Mouse (Mus musculus): ENCODE results near the gene Zhx3. TPM values are rescaled to one million over a fixed set of nuclear protein-coding genes. Genes with fewer than 3 reads are reported as not detected.
A peak's percentile ranks its signal among the peaks of the same experiment; 100 is the strongest.

The Zhx3 gene
- polyA plus RNA-seq, 1 experiment = 11.0 TPM

DNA sequence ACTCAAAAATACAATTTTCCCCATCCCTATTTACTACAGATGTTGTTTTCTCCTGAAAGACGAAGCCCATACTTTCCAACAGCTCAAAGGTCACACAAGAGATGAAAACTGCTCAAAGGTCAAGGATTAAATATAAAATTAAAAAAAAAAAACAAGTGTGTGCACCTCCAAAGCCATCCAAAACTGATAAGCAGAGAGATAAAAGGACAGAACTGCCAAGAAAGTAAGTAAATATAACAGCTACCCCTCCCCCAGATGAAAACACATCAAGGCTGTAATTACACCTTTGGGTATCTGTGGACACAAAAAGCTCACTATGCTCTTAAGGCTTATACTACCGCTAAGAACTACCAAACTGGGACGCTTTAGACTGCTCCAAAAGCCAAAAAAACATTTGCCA lies 3.4 kb downstream of the Zhx3 start:
- Histone ChIP-seq H3K4me1 (ENCODE audit: control insufficient read depth, insufficient read depth, insufficient read length, low read length) (peaks cover 10% of the 10 kb centered on the region; the same call in 1 of the 2 replicates), H3K4me3 (ENCODE audit: insufficient read depth, low read depth, low read length) (no peak overlapping the region), H3K27ac (replicated peaks; ENCODE audit: low read depth, low read length) (no peak overlapping the region)

DNA sequence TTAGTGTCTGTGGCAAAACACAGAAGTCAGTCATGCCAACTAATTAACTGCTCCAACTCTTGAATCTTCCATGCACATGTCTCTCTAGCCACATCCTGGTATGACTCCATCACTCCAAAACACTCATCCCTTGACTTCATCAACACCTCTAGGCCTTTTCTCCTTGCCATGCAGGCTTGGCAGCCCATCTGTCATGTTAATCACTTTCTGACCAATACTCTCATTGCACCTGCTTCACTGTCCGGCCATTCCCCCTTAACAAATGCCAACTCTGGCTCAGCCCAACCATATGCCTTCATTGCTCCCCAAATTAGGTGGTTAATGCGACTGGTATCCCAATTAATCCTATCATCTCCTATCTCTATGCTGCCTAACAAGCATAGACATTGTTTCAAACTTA lies 7.5 kb downstream of the Zhx3 start:
- no peak overlapping the region for H3K4me3 ChIP-seq (ENCODE audit: insufficient read depth, low read depth, low read length)
- no peak overlapping the region for H3K27ac ChIP-seq (replicated peaks; ENCODE audit: low read depth, low read length)
- H3K4me1 ChIP-seq (ENCODE audit: control insufficient read depth, insufficient read depth, insufficient read length, low read length) = peaks cover 12% of the 10 kb centered on the region

DNA sequence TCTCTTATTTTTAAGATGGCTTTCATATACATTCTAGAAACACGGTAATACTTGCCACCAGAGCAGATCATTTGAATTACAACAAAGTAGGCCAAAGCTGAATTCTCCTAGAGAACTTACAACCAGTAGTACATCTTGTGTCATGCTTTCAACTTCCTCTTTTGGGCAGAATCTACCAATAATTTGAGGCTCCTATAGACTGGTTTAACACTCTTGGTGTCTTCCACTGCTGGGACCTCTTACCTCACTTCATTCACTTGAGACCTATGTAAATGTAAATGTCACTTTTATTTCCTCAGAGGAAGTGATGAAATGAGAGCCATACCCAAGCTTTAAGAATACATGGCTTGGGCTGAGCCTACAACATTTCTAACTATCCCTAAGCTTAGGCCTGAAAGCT lies 8.7 kb downstream of the Zhx3 start:
- Histone ChIP-seq H3K27ac (replicated peaks; ENCODE audit: low read depth, low read length) (no peak overlapping the region), H3K4me3 (ENCODE audit: insufficient read depth, low read depth, low read length) (no peak overlapping the region), H3K4me1 (ENCODE audit: control insufficient read depth, insufficient read depth, insufficient read length, low read length) (peaks cover 12% of the 10 kb centered on the region)

DNA sequence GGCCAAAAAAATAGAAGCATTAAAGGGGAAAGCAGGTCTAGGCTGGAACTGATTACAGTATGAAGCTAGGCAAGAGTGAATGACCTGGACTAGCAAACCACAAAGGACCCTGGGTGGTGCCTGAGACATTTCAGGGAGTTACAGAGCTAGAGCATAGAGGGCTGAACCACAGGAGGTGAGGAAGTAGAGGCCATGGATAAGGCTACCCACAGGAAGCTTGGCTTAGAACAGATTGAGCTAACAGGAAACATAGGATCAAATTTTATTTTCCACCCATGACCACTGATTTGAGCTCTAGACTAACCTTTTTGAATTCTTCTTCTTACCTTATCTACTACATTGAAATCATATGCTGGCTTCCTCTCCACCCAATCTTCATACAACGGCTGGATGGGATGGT lies 12.4 kb downstream of the Zhx3 start:
- Histone ChIP-seq H3K27ac (replicated peaks; ENCODE audit: low read depth, low read length) (peak overlapping the region; percentile 55; the same call in 1 of the 2 replicates), H3K4me3 (ENCODE audit: insufficient read depth, low read depth, low read length) (no peak overlapping the region), H3K4me1 (ENCODE audit: control insufficient read depth, insufficient read depth, insufficient read length, low read length) (peaks cover 12% of the 10 kb centered on the region)

DNA sequence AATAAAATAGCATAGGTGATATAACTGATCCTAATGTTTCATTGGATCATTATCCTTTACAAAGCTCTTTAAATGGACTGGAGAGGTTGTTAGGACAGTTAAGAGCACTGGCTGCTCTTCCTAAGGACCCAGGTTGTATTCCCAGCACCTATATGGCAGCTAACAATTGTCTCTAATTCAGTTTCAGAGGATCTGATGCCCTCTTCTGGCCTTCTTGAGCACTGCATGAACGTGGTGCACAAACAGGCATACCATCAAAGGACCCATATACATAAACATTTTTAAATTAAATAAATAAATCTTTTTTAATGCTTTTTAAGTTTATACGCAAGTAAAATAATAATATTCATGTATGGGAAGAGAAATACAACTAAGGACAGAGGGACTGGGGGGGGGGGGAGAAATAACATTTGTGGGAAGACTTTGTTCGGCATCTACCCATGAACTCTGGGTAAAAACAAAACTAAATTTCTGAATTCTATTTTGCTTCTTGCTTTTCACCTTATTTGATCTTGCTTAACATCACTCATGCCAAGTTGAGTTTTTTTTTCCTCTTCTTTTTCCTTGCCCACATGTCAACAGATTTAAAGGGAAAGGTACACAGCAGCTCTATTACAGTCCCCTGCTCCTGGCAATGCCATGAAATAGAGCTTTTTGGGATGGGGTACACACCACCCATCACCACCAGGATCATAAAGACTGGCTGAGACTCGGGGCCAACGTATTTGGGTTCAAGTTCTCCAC lies 16.3 kb downstream of the Zhx3 start:
- Histone ChIP-seq H3K4me1 (ENCODE audit: control insufficient read depth, insufficient read depth, insufficient read length, low read length) (peaks cover 12% of the 10 kb centered on the region), H3K4me3 (ENCODE audit: insufficient read depth, low read depth, low read length) (no peak overlapping the region), H3K27ac (replicated peaks; ENCODE audit: low read depth, low read length) (no peak overlapping the region)

DNA sequence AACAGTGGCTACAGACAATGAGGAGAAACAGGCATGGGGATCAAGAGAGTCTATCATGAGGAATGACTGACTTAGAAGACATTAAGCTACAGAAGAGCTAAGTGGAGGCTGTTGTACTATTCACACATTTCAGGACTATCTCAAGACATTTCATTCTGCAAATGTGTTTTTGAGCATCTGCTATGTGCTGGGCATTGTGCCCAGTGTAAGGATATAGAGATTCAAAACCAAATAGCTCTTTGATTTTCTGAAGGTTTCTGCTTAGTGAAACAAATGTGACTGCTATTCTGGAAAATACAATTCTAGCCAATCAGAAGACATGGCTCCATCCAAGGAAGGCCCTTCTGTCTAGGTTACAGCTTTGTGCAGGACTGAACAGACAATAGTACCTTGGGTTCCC lies 18.1 kb downstream of the Zhx3 start:
- H3K27ac ChIP-seq (replicated peaks; ENCODE audit: low read depth, low read length) = no peak overlapping the region

DNA sequence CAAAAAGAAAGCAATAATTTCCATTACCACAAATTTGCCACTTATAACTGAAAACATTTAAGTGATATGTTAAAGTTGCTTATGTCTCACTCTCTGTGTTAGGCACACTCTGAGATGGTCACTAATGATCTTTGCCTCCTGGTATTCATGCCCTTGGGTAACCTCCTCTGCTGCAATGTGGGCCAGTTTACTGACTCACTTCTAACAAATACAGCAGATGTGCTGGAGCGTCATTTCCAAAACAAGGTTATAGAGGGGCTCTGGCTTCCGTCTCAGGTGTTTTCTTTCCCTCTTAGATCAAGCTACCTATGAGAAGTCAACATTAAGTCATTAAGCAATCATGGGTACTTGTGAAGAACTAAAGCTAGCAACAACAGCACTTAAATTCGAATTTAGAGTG lies 22.4 kb downstream of the Zhx3 start:
- Histone ChIP-seq H3K4me1 (ENCODE audit: control insufficient read depth, insufficient read depth, insufficient read length, low read length) (peaks cover 10% of the 10 kb centered on the region), H3K4me3 (ENCODE audit: insufficient read depth, low read depth, low read length) (no peak overlapping the region), H3K27ac (replicated peaks; ENCODE audit: low read depth, low read length) (no peak overlapping the region)

More for the DNA sequence above, 18.1 kb downstream of the Zhx3 start:
- Histone ChIP-seq H3K4me1 (ENCODE audit: control insufficient read depth, insufficient read depth, insufficient read length, low read length) (peaks cover 10% of the 10 kb centered on the region), H3K4me3 (ENCODE audit: insufficient read depth, low read depth, low read length) (no peak overlapping the region)

DNA sequence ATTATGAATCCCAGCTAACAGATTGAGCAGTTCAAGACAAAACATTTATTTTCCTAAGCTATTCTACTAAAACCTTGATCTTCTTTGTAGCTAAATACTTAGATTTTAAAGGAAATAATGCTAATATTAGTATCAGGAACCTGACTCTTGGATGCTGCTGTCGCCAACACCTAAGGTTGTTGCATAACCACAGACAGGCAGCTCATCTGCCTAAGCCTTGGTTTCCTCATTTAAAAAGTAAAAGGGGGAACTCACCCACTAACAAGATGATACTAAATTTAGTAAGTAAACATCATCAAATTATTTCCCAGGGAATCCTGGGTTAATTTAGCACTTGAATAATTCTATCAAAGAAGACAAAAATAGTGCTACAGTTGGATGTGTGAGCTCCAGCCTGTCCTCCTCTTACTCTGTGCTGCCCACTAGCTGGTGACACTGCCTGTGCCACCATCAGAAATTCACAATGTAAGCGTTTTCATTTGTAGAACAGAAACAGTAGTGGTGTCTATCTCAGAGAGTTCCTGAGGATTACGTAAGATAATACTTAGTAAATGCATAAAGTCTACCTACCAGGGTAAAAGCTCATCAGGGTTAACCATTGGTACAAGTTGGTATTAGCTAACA lies 23.1 kb downstream of the Zhx3 start:
- H3K27ac ChIP-seq (replicated peaks; ENCODE audit: low read depth, low read length) = no peak overlapping the region
- no peak overlapping the region for H3K4me3 ChIP-seq (ENCODE audit: insufficient read depth, low read depth, low read length)
- H3K4me1 ChIP-seq (ENCODE audit: control insufficient read depth, insufficient read depth, insufficient read length, low read length) = peaks cover 10% of the 10 kb centered on the region

DNA sequence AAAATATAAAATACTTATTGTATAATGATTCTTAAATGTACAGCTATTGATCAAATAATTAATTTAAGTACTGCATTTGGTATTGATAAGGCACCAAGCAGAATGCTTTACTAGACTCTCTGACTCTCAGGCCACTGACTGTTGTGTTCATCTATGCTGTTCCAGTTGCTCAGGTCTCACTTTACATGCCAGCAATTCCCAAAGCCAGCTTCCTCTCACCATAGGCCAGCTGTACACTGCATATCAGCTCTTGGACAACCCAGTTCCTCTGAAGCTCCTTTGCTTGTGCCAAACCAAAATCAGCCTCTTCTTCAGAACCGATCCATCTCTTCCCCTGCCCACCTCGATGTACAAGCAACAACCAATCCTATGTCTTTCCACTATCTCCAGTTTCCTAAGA lies 24.6 kb downstream of the Zhx3 start:
- Histone ChIP-seq H3K27ac (replicated peaks; ENCODE audit: low read depth, low read length) (no peak overlapping the region), H3K4me1 (ENCODE audit: control insufficient read depth, insufficient read depth, insufficient read length, low read length) (peaks cover 13% of the 10 kb centered on the region), H3K4me3 (ENCODE audit: insufficient read depth, low read depth, low read length) (no peak overlapping the region)

DNA sequence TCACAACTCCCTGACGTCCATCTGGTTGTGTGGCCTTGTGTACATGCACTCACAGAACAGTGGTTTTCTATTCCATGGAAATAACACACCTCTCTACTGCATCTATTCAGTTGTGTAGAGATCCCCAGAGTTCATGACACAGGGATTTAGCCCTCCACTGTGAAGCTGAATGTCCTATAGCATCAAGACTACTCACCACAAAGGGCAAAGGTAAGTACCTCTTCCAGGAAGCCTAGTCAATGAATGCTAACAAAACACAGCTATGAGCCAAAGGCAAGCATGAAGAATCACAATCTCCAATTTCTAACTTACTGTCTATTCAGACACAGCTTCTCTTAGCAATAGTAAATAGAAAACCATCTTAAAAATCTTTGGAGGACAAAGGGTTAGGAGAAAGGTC lies 25.1 kb downstream of the Zhx3 start:
- Histone ChIP-seq H3K4me1 (ENCODE audit: control insufficient read depth, insufficient read depth, insufficient read length, low read length) (peaks cover 15% of the 10 kb centered on the region), H3K27ac (replicated peaks; ENCODE audit: low read depth, low read length) (no peak overlapping the region), H3K4me3 (ENCODE audit: insufficient read depth, low read depth, low read length) (no peak overlapping the region)

DNA sequence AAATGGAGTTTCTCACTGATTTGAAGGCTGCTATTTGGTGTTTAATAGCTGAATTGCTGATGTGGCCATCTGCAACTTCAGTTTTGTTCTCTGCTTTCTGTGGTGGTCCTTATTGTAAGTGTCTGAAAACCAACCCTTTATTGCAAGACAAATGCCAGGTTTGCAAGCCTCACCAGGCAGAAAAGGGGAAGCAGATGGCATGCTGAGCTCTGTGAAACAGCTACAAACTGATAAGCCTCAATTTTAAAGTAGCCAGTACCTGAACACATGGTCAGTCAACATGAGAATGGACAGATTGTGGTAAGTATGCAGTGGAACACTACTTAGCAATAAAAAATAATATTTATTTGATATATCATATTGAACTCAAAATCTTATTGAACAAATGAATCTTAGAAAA lies 32.0 kb downstream of the Zhx3 start:
- Histone ChIP-seq H3K4me1 (ENCODE audit: control insufficient read depth, insufficient read depth, insufficient read length, low read length) (peaks cover 5% of the 10 kb centered on the region), H3K4me3 (ENCODE audit: insufficient read depth, low read depth, low read length) (no peak overlapping the region), H3K27ac (replicated peaks; ENCODE audit: low read depth, low read length) (no peak overlapping the region)

DNA sequence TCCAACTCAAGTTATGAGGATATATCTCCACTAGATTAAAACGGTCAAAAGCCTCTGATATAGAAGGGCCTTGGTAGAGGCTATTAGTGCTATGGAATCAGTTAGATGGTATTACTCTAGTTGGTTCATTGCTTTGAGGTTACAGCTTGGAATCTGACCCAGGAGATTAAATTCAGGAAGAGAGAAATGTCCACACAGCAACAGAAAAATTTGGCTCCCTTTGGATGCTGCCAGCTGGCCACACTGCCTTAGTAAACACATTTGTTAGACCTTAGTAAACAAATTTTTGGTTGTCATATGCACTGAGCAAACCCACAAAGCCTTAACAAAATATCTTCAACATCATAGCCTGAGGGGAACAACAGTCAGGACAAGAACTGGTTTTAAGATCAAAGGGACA lies 62.0 kb downstream of the Zhx3 start:
- Histone ChIP-seq H3K27ac (replicated peaks; ENCODE audit: low read depth, low read length) (no peak overlapping the region), H3K4me1 (ENCODE audit: control insufficient read depth, insufficient read depth, insufficient read length, low read length) (peaks cover 4% of the 10 kb centered on the region), H3K4me3 (ENCODE audit: insufficient read depth, low read depth, low read length) (no peak overlapping the region)

DNA sequence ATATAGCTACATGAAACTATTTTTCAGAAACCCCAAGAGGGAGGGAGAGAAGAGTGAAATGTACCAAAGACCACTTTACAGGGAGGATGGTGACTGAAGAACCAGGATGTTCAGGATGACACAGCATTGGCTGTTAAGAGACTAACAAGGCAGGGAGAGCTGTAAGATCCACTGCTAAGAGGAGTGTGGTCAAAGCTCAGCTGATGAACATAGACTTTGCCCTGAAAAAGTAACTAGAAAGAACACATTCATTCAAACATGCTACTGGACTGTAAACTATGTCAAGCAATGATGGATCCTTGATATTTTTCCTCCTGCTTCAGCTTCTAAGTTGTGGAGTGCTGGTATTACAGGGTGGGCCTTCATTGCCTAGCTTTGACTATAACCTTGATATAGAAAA lies 62.4 kb downstream of the Zhx3 start:
- peaks cover 4% of the 10 kb centered on the region for H3K4me1 ChIP-seq (ENCODE audit: control insufficient read depth, insufficient read depth, insufficient read length, low read length)
- H3K4me3 ChIP-seq (ENCODE audit: insufficient read depth, low read depth, low read length) = no peak overlapping the region
- H3K27ac ChIP-seq (replicated peaks; ENCODE audit: low read depth, low read length) = no peak overlapping the region

DNA sequence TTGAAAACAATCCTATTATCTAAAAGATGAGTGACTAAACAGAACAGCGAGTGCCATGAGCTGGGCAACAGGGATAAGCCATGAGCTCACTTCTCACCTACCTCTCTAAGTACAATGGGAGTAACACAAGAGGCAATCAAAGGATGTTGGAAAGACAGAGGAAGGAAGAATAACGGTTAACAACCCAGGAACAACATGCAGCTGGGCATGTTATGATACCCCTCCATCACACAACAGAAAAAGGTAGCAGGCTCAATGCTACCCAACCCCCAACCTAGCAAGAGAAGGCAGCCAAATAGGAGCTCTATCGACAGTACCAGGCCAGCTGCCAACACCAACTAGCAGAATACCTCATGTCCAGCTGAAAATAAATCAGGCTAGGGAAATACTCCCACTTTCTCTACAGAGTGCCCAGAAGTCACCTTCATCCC lies 66.7 kb downstream of the Zhx3 start:
- H3K4me1 ChIP-seq (ENCODE audit: control insufficient read depth, insufficient read depth, insufficient read length, low read length) = peaks cover 22% of the 10 kb centered on the region
- H3K4me3 ChIP-seq (ENCODE audit: insufficient read depth, low read depth, low read length) = no peak overlapping the region
- peak overlapping the region; percentile 83 for H3K27ac ChIP-seq (replicated peaks; ENCODE audit: low read depth, low read length)

DNA sequence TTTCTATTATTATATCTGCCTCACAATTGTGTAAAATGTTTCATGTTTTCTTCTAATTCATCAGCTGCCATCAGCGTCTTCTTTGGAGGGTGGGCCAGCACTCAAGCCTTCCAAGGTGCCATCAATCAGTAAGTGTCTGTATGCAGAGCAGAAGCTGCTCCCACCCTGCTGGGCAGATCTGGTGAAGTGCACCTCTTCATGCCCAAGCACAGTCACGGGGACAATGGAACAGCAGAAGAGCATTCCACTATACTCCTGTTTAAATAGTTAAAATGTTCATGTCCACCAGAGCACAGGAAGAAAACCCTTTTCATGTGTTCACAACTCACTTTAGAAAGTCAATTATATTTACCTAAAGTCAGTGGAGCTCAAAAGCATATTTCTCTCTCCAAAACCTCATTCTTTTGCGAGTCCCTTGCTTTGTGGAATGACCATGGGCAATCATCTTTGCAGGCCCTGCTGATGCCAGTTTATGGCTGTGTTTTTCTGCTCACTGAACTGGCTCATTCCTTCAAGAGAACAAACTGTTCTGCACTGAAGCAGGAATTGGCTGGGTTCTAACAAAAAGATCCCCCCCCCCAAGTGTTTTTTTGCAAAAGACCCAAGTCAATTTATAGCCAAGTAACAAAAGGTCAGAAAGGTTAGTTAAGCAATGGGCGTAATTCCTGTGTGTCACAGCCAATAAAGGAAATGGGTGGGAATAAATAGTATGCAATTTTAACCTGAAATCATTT lies 67.8 kb downstream of the Zhx3 start:
- Histone ChIP-seq H3K4me1 (ENCODE audit: control insufficient read depth, insufficient read depth, insufficient read length, low read length) (peaks cover 22% of the 10 kb centered on the region), H3K4me3 (ENCODE audit: insufficient read depth, low read depth, low read length) (no peak overlapping the region), H3K27ac (replicated peaks; ENCODE audit: low read depth, low read length) (peak overlapping the region; percentile 84)
